Mouse (Mus musculus): Measurements from ENCODE around the gene Arrdc3. TPM values are rescaled to one million over a fixed set of nuclear protein-coding genes. Genes with fewer than 3 reads are reported as not detected.
"Not testable (repeated sequence)": the region's sequence is repeated elsewhere in the genome, so short reads cannot be mapped to it uniquely, and the experiment has no call there.

Arrdc3 gene
- polyA plus RNA-seq, 1 experiment from 2014 or later, result 42.3 TPM

GRCm38 (mm10) chr13:80885834-80886663 lies 2.9 kb downstream of the Arrdc3 start:
- H3K9me3 ChIP-seq (replicated peaks), result no peaks in the 10 kb centered on the region
- H3K27me3 ChIP-seq, result no peaks in the 10 kb centered on the region
- peak overlapping the region; percentile 60 for H3K4me2 ChIP-seq
- H3K4me1 ChIP-seq (replicated peaks), result peaks cover 11% of the 10 kb centered on the region
- H3K36me3 ChIP-seq, result peaks cover 23% of the 10 kb centered on the region
- peak overlapping the region; percentile 89 for H3K4me3 ChIP-seq
- peak overlapping the region; percentile 97 for H3K9ac ChIP-seq
- whole genome bisulfite sequencing, result under 1% methylated on average over 72 of the region's 72 CpGs
- H3K27ac ChIP-seq, result peak overlapping the region; percentile 100
- peak; percentile 93 for ATAC-seq (replicated peaks; ENCODE audit: insufficient number of reproducible peaks, insufficient read depth, low FRiP score, low read depth)

GRCm38 (mm10) chr13:80886664-80887210 lies 3.6 kb downstream of the Arrdc3 start:
- Histone ChIP-seq H3K9ac (peak overlapping the region; percentile 97), H3K27ac (peak overlapping the region; percentile 100), H3K9me3 (replicated peaks) (no peaks in the 10 kb centered on the region), H3K27me3 (no peaks in the 10 kb centered on the region), H3K4me2 (peak overlapping the region; percentile 60), H3K36me3 (peaks cover 28% of the 10 kb centered on the region), H3K4me1 (replicated peaks) (peaks cover 11% of the 10 kb centered on the region), H3K4me3 (peak overlapping the region; percentile 89)
- WGBS, result 13% methylated on average over 6 of the region's 6 CpGs
- no peak for ATAC-seq (replicated peaks; ENCODE audit: insufficient number of reproducible peaks, insufficient read depth, low FRiP score, low read depth)

GRCm38 (mm10) chr13:80887842-80888241 lies 4.7 kb downstream of the Arrdc3 start:
- no peaks in the 10 kb centered on the region for H3K9me3 ChIP-seq (replicated peaks)
- H3K36me3 ChIP-seq, result peaks cover 35% of the 10 kb centered on the region
- no peak overlapping the region for H3K4me2 ChIP-seq
- H3K4me1 ChIP-seq (replicated peaks), result peaks cover 6% of the 10 kb centered on the region; the same call in 1 of the 2 replicates
- H3K9ac ChIP-seq, result no peak overlapping the region
- no peak overlapping the region for H3K27ac ChIP-seq
- no peak for ATAC-seq (replicated peaks; ENCODE audit: insufficient number of reproducible peaks, insufficient read depth, low FRiP score, low read depth)
- no peaks in the 10 kb centered on the region for H3K27me3 ChIP-seq
- H3K4me3 ChIP-seq, result no peak overlapping the region
- 48% methylated on average over 2 of the region's 2 CpGs for WGBS

GRCm38 (mm10) chr13:80894928-80895327 lies 11.7 kb downstream of the Arrdc3 start:
- H3K4me3 ChIP-seq; H3K27me3 ChIP-seq; H3K27ac ChIP-seq; ATAC-seq (replicated peaks; ENCODE audit: insufficient number of reproducible peaks, insufficient read depth, low FRiP score, low read depth); H3K4me1 ChIP-seq (replicated peaks); H3K9ac ChIP-seq; H3K4me2 ChIP-seq; H3K9me3 ChIP-seq (replicated peaks): not testable (repeated sequence)
- 89% methylated on average over 3 of the region's 3 CpGs for WGBS
- peaks cover 57% of the 10 kb centered on the region for H3K36me3 ChIP-seq

- Histone ChIP-seq H3K4me1 (replicated peaks) (no peaks in the 10 kb centered on the region), H3K9ac (no peak overlapping the region), H3K9me3 (replicated peaks) (no peaks in the 10 kb centered on the region), H3K27me3 (no peaks in the 10 kb centered on the region), H3K27ac (no peak overlapping the region), H3K36me3 (peaks cover 36% of the 10 kb centered on the region), H3K4me3 (no peak overlapping the region), H3K4me2 (no peak overlapping the region)
- 58% methylated on average over 1 of the region's 1 CpGs for WGBS
- no peak for ATAC-seq (replicated peaks; ENCODE audit: insufficient number of reproducible peaks, insufficient read depth, low FRiP score, low read depth)
Observed at GRCm38 (mm10) chr13:80897411-80897810, 14.2 kb downstream of the Arrdc3 start.

- Histone ChIP-seq H3K27ac (no peak overlapping the region), H3K4me3 (no peak overlapping the region), H3K36me3 (peaks cover 32% of the 10 kb centered on the region), H3K9ac (no peak overlapping the region), H3K27me3 (no peaks in the 10 kb centered on the region), H3K4me1 (replicated peaks) (no peaks in the 10 kb centered on the region), H3K9me3 (replicated peaks) (no peaks in the 10 kb centered on the region), H3K4me2 (no peak overlapping the region)
- ATAC-seq (replicated peaks; ENCODE audit: insufficient number of reproducible peaks, insufficient read depth, low FRiP score, low read depth), result no peak
- 95% methylated on average over 4 of the region's 4 CpGs for WGBS
Observed at GRCm38 (mm10) chr13:80898095-80898494, 14.9 kb downstream of the Arrdc3 start.

GRCm38 (mm10) chr13:80899435-80900029 lies 16.3 kb downstream of the Arrdc3 start:
- no peaks in the 10 kb centered on the region for H3K27me3 ChIP-seq
- H3K9me3 ChIP-seq (replicated peaks), result no peaks in the 10 kb centered on the region
- no peak for ATAC-seq (replicated peaks; ENCODE audit: insufficient number of reproducible peaks, insufficient read depth, low FRiP score, low read depth)
- H3K36me3 ChIP-seq, result peaks cover 17% of the 10 kb centered on the region
- no peak overlapping the region for H3K27ac ChIP-seq
- no peak overlapping the region for H3K4me3 ChIP-seq
- H3K4me1 ChIP-seq (replicated peaks), result no peaks in the 10 kb centered on the region
- WGBS, result 68% methylated on average over 2 of the region's 2 CpGs
- H3K4me2 ChIP-seq, result no peak overlapping the region
- H3K9ac ChIP-seq, result no peak overlapping the region

GRCm38 (mm10) chr13:80901432-80901831 lies 18.2 kb downstream of the Arrdc3 start:
- 78% methylated on average over 4 of the region's 4 CpGs for WGBS
- Histone ChIP-seq H3K9me3 (replicated peaks) (no peaks in the 10 kb centered on the region), H3K4me1 (replicated peaks) (no peaks in the 10 kb centered on the region)

GRCm38 (mm10) chr13:80902796-80903195 lies 19.6 kb downstream of the Arrdc3 start:
- Histone ChIP-seq H3K4me3 (no peak overlapping the region), H3K27ac (no peak overlapping the region), H3K27me3 (no peaks in the 10 kb centered on the region), H3K4me1 (replicated peaks) (no peaks in the 10 kb centered on the region), H3K36me3 (no peaks in the 10 kb centered on the region), H3K4me2 (no peak overlapping the region), H3K9me3 (replicated peaks) (no peaks in the 10 kb centered on the region), H3K9ac (no peak overlapping the region)
- 83% methylated on average over 3 of the region's 3 CpGs for WGBS
- no peak for ATAC-seq (replicated peaks; ENCODE audit: insufficient number of reproducible peaks, insufficient read depth, low FRiP score, low read depth)

More at GRCm38 (mm10) chr13:80901432-80901831, 18.2 kb downstream of the Arrdc3 start:
- ATAC-seq (replicated peaks; ENCODE audit: insufficient number of reproducible peaks, insufficient read depth, low FRiP score, low read depth), result no peak
- no peak overlapping the region for H3K4me3 ChIP-seq
- no peak overlapping the region for H3K27ac ChIP-seq
- H3K4me2 ChIP-seq, result no peak overlapping the region
- H3K27me3 ChIP-seq, result no peaks in the 10 kb centered on the region
- peaks cover 10% of the 10 kb centered on the region; the same call in 1 of the 2 replicates for H3K36me3 ChIP-seq
- no peak overlapping the region for H3K9ac ChIP-seq

GRCm38 (mm10) chr13:80913361-80913760 lies 30.2 kb downstream of the Arrdc3 start:
- Histone ChIP-seq H3K4me2 (no peak overlapping the region), H3K4me1 (replicated peaks) (no peaks in the 10 kb centered on the region), H3K9ac (no peak overlapping the region), H3K36me3 (no peaks in the 10 kb centered on the region), H3K9me3 (replicated peaks) (no peaks in the 10 kb centered on the region), H3K4me3 (no peak overlapping the region), H3K27me3 (no peaks in the 10 kb centered on the region), H3K27ac (no peak overlapping the region)
- ATAC-seq (replicated peaks; ENCODE audit: insufficient number of reproducible peaks, insufficient read depth, low FRiP score, low read depth), result no peak

- no peaks in the 10 kb centered on the region for H3K27me3 ChIP-seq
- no peak overlapping the region for H3K27ac ChIP-seq
- 65% methylated on average over 6 of the region's 6 CpGs for WGBS
- no peaks in the 10 kb centered on the region for H3K36me3 ChIP-seq
- H3K4me3 ChIP-seq, result no peak overlapping the region
- no peak for ATAC-seq (replicated peaks; ENCODE audit: insufficient number of reproducible peaks, insufficient read depth, low FRiP score, low read depth)
- no peak overlapping the region for H3K9ac ChIP-seq
- H3K4me2 ChIP-seq, result no peak overlapping the region
- no peaks in the 10 kb centered on the region for H3K4me1 ChIP-seq (replicated peaks)
- H3K9me3 ChIP-seq (replicated peaks), result no peaks in the 10 kb centered on the region
Observed at GRCm38 (mm10) chr13:80920939-80921338, 37.8 kb downstream of the Arrdc3 start.

Measured in heart, embryonic 15.5 days (tissue).